Mouse (Mus musculus) liver, embryonic 14.5 days (tissue): ENCODE measurements around the gene Mief1. TPM values are rescaled to one million over a fixed set of nuclear protein-coding genes. Genes with fewer than 3 reads are reported as not detected.
A peak's percentile ranks its signal among the peaks of the same experiment; 100 is the strongest.

ENCODE experiments used
- ATAC-seq: fragments of 200-750 bp; cut with Nextera tagmentation; 2 replicates; pipeline ENCODE4 v1.8.0; 2017; ENCODE audit warnings: moderate number of reproducible peaks, mild to moderate bottlenecking, moderate library complexity; ENCODE audit not compliant: insufficient read depth
- DNase-seq, 3 experiments: peaks; one replicate each; pipeline ENCODE4 v3.0.0-alpha.2; 2012 to 2013; ENCODE audit warnings: low read depth in 3 of 3, low spot score in 3 of 3
- H3K27ac ChIP-seq: fragments of 300-500 bp; sonication (generic); 2 replicates; pipeline ENCODE4 v1.5.1; 2014; ENCODE audit warnings: moderate library complexity, mild to moderate bottlenecking, control low read depth, inconsistent platforms
- H3K27me3 ChIP-seq: fragments of 300-500 bp; sonication (generic); 2 replicates; pipeline ENCODE4 v1.6.1; 2014; ENCODE audit warnings: mild to moderate bottlenecking, low read length, moderate library complexity; ENCODE audit not compliant: control insufficient read depth, insufficient read depth
- H3K36me3 ChIP-seq: fragments of 300-500 bp; sonication (generic); replicated peaks from 2 replicates; pipeline ENCODE4 v1.6.1; 2014; ENCODE audit warnings: low read depth; ENCODE audit not compliant: control insufficient read depth, insufficient read depth
- H3K4me1 ChIP-seq, 2 experiments: fragments of 200-500 bp in 1 of 2; fragments of 300-500 bp in 1 of 2; sonication (generic) in 1 of 2; replicated peaks; 2 replicates each; pipeline ENCODE4 v1.6.1; 2012 to 2014; ENCODE audit warnings: antibody characterized with exemption in 1 of 2, inconsistent platforms in 1 of 2, low read length in 1 of 2; ENCODE audit not compliant: control insufficient read depth in 2 of 2, insufficient read depth in 2 of 2
- H3K4me2 ChIP-seq: fragments of 300-500 bp; sonication (generic); 2 replicates; pipeline ENCODE4 v1.6.1; 2014; ENCODE audit warnings: low read depth, mild to moderate bottlenecking, control low read depth, moderate library complexity
- H3K4me3 ChIP-seq, 2 experiments: fragments of 200-500 bp in 1 of 2; fragments of 300-500 bp in 1 of 2; sonication (generic) in 1 of 2; 2 replicates each; pipeline ENCODE4 v1.5.1; 2012 to 2014; ENCODE audit warnings: low read depth in 2 of 2, low read length in 2 of 2, mild to moderate bottlenecking in 2 of 2, control low read depth in 1 of 2, inconsistent platforms in 1 of 2, moderate library complexity in 1 of 2; ENCODE audit not compliant: insufficient read depth in 1 of 2
- H3K9ac ChIP-seq: fragments of 300-500 bp; sonication (generic); replicated peaks from 2 replicates; pipeline ENCODE4 v1.6.1; 2014; ENCODE audit warnings: mild to moderate bottlenecking, control low read depth, moderate library complexity
- H3K9me3 ChIP-seq: fragments of 300-500 bp; sonication (generic); 2 replicates; pipeline ENCODE4 v1.6.1; 2016; ENCODE audit warnings: low read length, mixed read lengths; ENCODE audit not compliant: control insufficient read depth
- CTCF ChIP-seq: IDR thresholded peaks from 2 replicates; pipeline ENCODE4 v1.5.1; 2016; ENCODE audit warnings: antibody characterized with exemption, low read depth, control low read depth
- EP300 ChIP-seq: IDR thresholded peaks from 2 replicates; pipeline ENCODE4 v1.6.1; 2016; ENCODE audit warnings: antibody characterized with exemption, low read depth
- WGBS: fragments of 180-500 bp; shearing (Covaris S2); extraction: QIAGEN DNeasy Blood & Tissue Kit; methylation state at CpG from one replicate; pipeline ENCODE4 v1.1.7; 2014; ENCODE audit not compliant: insufficient replicate concordance; 5-methylcytosine and 5-hydroxymethylcytosine counted together
- polyA plus RNA-seq, 2 experiments: library from polyadenylated mRNA; depleted of rRNA in 1 of 2; stranded (reverse) in 1 of 2; unstranded in 1 of 2; fragments of >200 nt; fragmentation: Nextera tagmentation in 1 of 2; extraction: Ambion mirVana in 1 of 2; gene quantifications; 2 replicates each; pipeline versions ENCODE4 v1.2.1 to v1.2.3; 2012 to 2014

Mief1 gene
- polyA plus RNA-seq, 2 experiments: 4.8 to 13.3 TPM

DNA sequence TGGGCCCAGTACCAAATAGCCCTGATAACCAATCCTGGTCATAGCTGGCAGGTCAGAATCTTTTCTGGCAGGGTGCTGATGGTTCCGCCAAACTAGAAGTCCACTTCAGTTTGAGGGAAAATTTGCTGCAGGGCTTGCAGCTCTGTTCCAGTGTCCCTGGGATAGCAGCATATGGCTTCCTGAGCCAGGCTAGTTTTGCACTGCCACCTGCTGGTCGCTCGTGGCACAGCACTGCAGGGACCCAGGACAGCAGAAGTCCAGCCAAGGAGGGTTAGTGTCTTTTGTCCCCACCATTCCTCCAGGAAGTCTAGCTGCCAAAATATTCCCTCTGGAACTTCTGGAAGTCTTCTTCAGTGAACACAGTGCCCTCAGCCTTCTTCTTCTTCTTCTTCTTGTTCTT, 26.9 kb downstream of the Mief1 start:
- H3K27ac ChIP-seq: no peak overlapping the region
- ATAC-seq (no peak), DNase-seq (peak; percentile 61 to 69 (median 61))
- H3K9me3 ChIP-seq: no peaks in the 10 kb centered on the region
- no peak overlapping the region for H3K4me3 ChIP-seq
- H3K9ac ChIP-seq: no peak overlapping the region
- 6% methylated on average over 3 of the region's 3 CpGs for WGBS
- H3K27me3 ChIP-seq: no peaks in the 10 kb centered on the region
- peaks cover 35 to 43% of the 10 kb centered on the region in 2 experiments for H3K4me1 ChIP-seq
- peaks cover 36% of the 10 kb centered on the region for H3K36me3 ChIP-seq
- no peak overlapping the region for H3K4me2 ChIP-seq
- TF ChIP-seq EP300: no peak
- peak; percentile 99 for TF ChIP-seq CTCF

DNA sequence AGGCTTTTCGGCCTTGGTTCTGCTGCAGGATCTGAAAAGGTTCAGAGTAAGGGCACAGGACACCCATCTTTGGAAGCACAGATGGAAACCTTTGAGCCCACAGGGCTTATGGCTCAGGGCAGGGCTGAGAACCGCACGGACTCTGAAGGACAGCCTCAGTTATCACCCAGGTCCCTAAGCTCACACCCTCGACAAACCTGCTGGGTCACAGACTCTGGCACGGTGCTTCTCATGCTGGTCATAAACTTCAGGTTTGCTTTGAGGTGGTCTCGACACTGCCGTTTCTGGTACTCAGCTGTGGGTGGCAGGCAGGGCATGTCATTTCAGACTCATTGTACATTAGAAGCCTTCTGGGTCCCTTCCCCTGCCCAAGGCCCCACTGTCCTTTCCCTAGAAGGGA, 27.3 kb downstream of the Mief1 start:
- TF ChIP-seq EP300 (no peak), CTCF (no peak)
- no peak overlapping the region for H3K4me3 ChIP-seq
- DNase-seq (no peak), ATAC-seq (no peak)
- no peak overlapping the region for H3K4me2 ChIP-seq
- H3K4me1 ChIP-seq: peaks cover 35 to 43% of the 10 kb centered on the region in 2 experiments
- no peak overlapping the region for H3K27ac ChIP-seq
- H3K36me3 ChIP-seq: peaks cover 34% of the 10 kb centered on the region
- H3K9ac ChIP-seq: no peak overlapping the region
- WGBS: 70% methylated on average over 7 of the region's 7 CpGs
- no peaks in the 10 kb centered on the region for H3K27me3 ChIP-seq
- H3K9me3 ChIP-seq: no peaks in the 10 kb centered on the region

DNA sequence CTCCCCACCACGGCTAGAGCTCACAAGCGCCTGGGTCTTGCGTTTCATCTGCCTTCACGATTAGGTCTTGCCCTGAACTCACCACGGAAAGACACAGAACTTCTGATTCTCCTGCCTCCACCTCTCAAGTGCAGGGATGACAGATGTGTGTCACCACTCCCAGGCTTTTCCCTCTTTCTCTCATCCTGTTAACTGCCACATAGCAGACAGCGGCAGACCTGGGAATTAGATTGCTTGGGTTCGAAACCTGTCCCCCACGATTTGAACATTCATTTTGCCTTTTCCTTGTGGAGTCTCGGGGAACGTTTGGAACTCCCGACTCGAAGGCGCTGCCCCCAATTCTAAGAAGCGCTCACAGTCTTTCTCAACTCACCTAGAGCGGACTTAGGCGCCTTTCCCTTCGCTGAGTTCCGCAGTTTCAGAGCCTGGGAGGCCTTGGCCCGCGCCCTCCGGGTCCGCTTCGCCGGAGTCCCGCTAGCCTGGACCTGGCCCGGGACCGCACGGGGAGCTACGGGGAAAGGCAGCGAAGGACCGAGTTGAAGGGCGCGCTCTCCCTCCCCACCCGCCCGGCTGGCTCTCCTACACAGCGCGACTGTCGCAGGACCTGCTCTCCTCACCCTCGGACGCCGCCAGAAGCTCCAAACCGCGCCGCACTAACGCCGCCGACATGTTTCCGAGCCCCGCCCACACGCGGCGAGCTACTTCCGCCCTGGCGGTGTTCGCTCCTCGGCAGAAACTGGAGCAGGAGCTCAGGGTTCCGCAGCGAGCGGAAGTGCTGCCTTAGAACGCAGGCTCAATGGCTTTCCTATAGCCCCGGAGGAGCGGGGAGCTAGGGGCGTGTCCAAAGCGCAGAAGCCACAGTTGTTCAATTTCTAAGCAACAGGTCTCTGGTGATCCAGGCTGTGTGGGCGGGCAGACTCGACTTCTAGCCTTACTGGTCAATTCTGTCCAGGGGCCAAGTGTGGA, 30.1 kb downstream of the Mief1 start, which contains the start of gene Rps19bp1:
TSS of gene Rps19bp1 (minus strand) at position 706 of the 966 bp plus-strand sequence.
- peak; percentile 24; the same call in 1 of the 2 replicates for TF ChIP-seq CTCF
- no peak for TF ChIP-seq EP300
- no peaks in the 10 kb centered on the region for H3K9me3 ChIP-seq
- WGBS: under 1% methylated on average over 66 of the region's 66 CpGs
- peak within 1 kb of the TSS; percentile 20 for H3K27ac ChIP-seq
- H3K36me3 ChIP-seq: peaks cover 9% of the 10 kb centered on the region
- peak within 1 kb of the TSS; percentile 89 for H3K9ac ChIP-seq
- DNase-seq (peak; percentile 90 to 92 (median 90)), ATAC-seq (peak; percentile 89)
- H3K4me1 ChIP-seq: peaks cover 13 to 19% of the 10 kb centered on the region in 2 experiments
- H3K27me3 ChIP-seq: no peaks in the 10 kb centered on the region
- H3K4me3 ChIP-seq: peak within 1 kb of the TSS; percentile 88
- peak within 1 kb of the TSS; percentile 93 for H3K4me2 ChIP-seq

DNA sequence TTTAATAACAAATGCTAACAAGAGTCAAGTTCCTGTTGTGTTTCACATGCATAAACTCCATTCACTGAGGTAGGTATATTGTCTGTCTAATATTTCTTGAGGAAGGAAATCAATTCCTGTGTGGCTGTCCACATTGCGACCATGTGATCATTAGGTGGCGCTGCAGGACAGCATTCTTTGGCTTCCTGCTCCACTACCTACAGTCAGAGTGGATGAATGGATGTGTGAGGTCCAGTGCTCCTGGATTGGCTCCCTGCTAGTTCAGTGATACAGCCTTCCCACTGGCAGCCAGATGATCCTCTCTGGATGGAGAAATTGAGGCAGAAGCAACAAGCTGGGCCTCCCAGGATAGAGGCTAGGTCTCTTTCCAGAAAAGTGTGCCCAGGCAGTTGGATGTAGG, 32.5 kb downstream of the Mief1 start:
- ATAC-seq: no peak
- 0% methylated on average over 2 of the region's 2 CpGs for WGBS
- no peak for TF ChIP-seq EP300
- peak; percentile 87 for TF ChIP-seq CTCF

GRCm38 (mm10) chr15:80271858-80272396, 38.1 kb downstream of the Mief1 start:
- DNase-seq (no peak), ATAC-seq (no peak)
- no peak overlapping the region for H3K4me3 ChIP-seq
- TF ChIP-seq EP300: no peak
- H3K27ac ChIP-seq: no peak overlapping the region
- H3K36me3 ChIP-seq: no peaks in the 10 kb centered on the region
- no peak overlapping the region for H3K4me2 ChIP-seq
- no peaks in the 10 kb centered on the region for H3K4me1 ChIP-seq
- no peak overlapping the region for H3K9ac ChIP-seq
- 36% methylated on average over 3 of the region's 3 CpGs for WGBS
- H3K27me3 ChIP-seq: no peaks in the 10 kb centered on the region
- H3K9me3 ChIP-seq: no peaks in the 10 kb centered on the region

More for the DNA sequence above, 32.5 kb downstream of the Mief1 start:
- H3K9ac ChIP-seq: no peak overlapping the region
- H3K9me3 ChIP-seq: no peaks in the 10 kb centered on the region
- H3K4me2 ChIP-seq: no peak overlapping the region
- no peak overlapping the region for H3K4me3 ChIP-seq
- peak in 2 of 3 experiments; percentile 49 to 58 for DNase-seq
- H3K36me3 ChIP-seq: no peaks in the 10 kb centered on the region; the same call in 1 of the 2 replicates
- H3K27me3 ChIP-seq: no peaks in the 10 kb centered on the region
- no peak overlapping the region for H3K27ac ChIP-seq
- peaks cover 5 to 8% of the 10 kb centered on the region in 2 experiments; a peak in 3 of 4 replicates for H3K4me1 ChIP-seq
